Mouse (Mus musculus): ENCODE data around the gene Gm42715.

Gm42715 gene

DNA sequence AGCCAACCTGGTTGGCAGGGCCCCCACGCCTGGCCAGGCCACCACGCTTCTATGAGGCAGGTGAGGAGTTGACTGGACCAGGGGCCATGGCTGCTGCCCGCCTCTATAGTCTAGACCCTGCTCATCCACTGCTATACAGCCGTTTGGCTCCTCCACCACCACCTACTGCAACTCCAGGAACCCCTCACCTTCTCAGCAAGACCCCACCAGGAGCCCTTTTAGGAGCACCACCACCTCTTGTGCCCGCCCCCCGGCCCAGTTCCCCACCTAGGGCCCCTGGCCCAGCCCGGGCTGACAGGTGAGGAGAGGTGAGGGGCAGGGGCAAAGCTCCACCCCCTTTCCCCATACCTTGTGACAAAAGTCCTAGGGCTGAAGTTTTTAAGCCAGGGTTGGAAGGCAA, 29.4 kb upstream of the Gm42715 start:
- in situ Hi-C loops (cut with MboI; ENCODE audit: low pct_unique_long_range_greater_than_20kb in 1 of 2, low sequenced_read_pairs in 2 of 2, unreplicated experiment in 1 of 2) = loop anchor here in 1 of 2 experiments (5.0 kb wide), 1 partner anchor 43 kb away; the partner anchor contains the start of gene Zfp689

DNA sequence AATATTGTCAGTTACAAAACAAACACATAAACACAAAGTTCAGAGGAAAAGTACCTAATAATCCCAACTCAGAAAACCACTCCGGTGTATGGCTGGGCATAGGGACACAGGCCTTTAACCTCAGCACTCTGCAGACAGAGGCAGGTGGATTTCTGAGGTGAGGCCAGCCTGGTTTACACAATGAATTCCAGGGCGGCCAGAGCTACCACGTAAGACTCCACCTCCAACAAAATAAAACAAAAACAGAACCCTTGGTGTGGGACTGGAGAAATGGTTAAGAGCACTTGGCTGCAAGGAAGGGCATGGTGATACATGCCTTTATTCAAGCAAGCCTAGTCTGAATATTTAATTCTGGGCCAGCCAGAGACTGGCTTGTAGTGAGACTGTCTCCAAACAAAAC, 27.5 kb upstream of the Gm42715 start:
- in situ Hi-C loops (cut with MboI; ENCODE audit: low pct_unique_long_range_greater_than_20kb in 1 of 2, low sequenced_read_pairs in 2 of 2, unreplicated experiment in 1 of 2) = loop anchor here in 1 of 2 experiments (5.0 kb wide), 1 partner anchor 45 kb away; the partner anchor contains the start of gene Zfp689

DNA sequence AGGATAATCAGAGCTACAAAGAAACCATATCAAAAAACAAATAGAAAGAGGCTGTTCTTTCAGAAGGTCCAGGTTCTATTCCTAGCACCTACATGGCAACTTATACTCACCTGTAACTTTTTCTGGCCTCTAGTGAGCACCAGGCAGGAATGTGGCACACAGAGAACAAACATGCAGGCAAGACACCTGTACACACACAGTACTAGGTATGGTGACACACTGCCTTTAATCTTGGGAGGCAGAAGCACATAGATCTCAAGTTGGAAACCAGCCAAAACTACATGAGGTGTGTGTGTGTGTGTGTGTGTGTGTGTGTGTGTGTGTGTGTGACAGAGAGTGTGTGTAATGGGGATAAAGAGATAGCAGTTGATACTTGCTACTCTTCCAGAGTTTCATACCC, 24.7 kb upstream of the Gm42715 start:
- in situ Hi-C loops (cut with MboI; ENCODE audit: low pct_unique_long_range_greater_than_20kb in 1 of 2, low sequenced_read_pairs in 2 of 2, unreplicated experiment in 1 of 2) = loop anchor here in 1 of 2 experiments (5.0 kb wide), 1 partner anchor 47 kb away; the partner anchor contains the start of gene Zfp689

DNA sequence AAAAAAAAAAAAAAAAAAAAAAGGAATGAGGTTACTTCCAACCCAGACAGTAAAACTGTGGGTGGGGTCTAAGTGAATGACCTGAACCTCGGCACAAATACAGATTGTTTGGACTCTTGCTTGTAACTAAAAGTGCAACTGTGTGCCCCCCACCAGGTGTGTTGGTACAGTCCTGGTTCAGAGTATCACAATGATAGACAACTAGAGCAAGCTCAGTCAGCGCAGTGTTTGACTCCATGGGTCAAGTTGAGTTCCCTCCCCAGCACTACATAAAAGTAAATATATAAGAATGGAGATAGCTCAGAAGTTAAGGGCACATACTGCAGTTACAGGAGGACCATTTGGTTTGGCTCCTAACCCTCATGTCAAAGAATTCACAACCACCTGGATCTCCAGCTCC, 22.0 kb upstream of the Gm42715 start:
- in situ Hi-C loops (cut with MboI; ENCODE audit: low pct_unique_long_range_greater_than_20kb in 1 of 2, low sequenced_read_pairs in 2 of 2, unreplicated experiment in 1 of 2) = no loop called here

DNA sequence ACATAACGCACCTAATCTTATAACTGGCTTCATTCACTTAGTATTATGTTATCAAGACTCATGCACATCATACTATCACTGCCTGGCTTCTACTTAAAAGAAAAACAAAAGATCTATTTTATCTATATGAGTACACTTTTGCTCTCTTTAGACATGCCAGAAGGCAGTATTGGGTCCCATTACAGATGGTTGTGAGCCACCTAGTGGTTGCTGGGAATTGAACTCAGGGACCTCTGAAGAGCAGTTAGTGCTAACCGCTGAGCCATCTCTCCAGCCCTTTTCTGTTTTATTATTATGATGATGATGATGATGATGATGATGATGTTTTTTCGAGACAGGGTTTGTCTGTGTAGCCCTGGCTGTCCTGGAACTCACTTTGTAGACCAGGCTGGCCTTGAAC, 21.0 kb upstream of the Gm42715 start:
- in situ Hi-C loops (cut with MboI; ENCODE audit: low pct_unique_long_range_greater_than_20kb in 1 of 2, low sequenced_read_pairs in 2 of 2, unreplicated experiment in 1 of 2) = no loop called here

DNA sequence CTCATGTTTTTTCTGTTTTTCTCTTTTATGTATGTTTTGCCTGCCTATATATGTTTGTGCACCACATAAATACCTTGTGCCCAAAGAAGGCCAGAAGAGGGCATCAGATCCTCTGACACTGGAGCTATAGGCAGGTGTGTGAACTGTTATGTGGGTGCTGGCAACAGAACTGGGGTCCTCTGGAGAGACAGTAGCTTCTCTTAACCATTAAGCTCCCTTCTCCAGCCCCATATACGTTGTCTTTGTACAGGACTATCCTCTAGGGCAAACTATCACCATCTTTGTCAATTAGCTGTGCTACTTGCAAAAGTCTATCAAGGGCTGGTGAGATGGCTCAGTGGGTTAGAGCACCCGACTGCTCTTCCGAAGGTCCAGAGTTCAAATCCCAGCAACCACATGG, 11.1 kb upstream of the Gm42715 start:
- in situ Hi-C loops (cut with MboI; ENCODE audit: low pct_unique_long_range_greater_than_20kb in 1 of 2, low sequenced_read_pairs in 2 of 2, unreplicated experiment in 1 of 2) = loop anchor here in 1 of 2 experiments (10.0 kb wide), 1 partner anchor 63 kb away; the partner anchor contains the start of gene Zfp689

DNA sequence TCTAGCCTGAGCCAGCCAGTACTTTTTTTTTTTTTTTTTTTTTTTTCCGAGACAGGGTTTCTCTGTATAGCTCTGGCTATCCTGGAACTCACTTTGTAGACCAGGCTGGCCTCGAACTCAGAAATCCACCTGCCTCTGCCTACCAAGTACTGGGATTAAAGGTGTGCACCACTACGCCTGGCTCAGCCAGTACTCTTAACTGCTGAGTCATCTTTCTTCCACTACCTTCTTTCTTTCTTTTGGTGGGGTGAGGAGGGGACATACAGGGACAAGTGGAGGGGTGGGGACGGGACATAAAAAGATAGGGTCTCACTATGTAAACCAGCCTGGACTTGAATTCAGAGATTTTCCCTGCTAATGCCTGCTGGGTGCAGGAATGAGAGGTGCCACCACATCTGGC, 9.6 kb upstream of the Gm42715 start:
- in situ Hi-C loops (cut with MboI; ENCODE audit: low pct_unique_long_range_greater_than_20kb in 1 of 2, low sequenced_read_pairs in 2 of 2, unreplicated experiment in 1 of 2) = loop anchor here in 1 of 2 experiments (10.0 kb wide), 1 partner anchor 65 kb away; the partner anchor contains the start of gene Zfp689

DNA sequence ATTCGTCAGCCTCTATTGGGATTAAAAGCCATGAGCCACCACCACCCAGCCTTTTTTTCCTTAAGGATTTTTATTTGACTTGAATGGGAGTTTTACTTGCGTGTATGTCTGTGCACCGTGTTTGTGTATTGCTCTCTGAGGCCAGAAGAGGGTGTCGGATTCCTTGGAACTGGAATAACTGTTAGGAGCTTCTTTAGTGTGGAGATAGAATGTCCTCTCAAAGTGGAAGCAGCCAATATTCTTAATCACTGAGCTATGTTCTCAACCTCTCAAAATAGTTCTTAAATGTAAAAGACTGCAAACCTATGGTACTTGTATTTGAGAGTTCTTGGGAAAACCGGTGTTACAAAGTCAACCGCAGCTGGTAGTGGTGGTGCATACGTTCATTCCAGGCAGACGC, 8.1 kb upstream of the Gm42715 start:
- in situ Hi-C loops (cut with MboI; ENCODE audit: low pct_unique_long_range_greater_than_20kb in 1 of 2, low sequenced_read_pairs in 2 of 2, unreplicated experiment in 1 of 2) = no loop called here

DNA sequence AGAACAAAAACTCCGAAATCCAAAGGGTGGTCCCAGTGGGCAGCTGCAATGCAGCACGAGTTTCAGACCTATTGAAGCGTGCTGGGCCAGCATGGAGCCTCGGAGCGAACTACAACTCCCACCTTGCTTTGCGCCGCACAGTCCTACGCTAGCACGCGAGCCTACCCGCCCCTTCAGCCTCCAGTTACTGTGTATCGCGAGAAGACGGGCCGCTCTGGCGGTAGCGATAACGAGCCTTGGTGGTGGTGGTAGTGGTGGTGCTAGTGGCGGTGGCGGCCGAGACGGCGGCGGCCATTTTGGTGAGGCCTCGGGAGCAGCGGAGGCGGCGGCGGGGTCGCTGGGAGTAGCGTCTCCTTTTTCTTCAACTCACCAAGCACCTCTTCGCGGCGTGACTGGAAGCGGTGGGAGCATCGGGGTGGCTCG, 7.6 kb upstream of the Gm42715 start, which contains the start of gene Srcap:
Srcap (plus strand) TSS at position 176 of the 423 bp plus-strand sequence.
- in situ Hi-C loops (cut with MboI; ENCODE audit: low pct_unique_long_range_greater_than_20kb in 1 of 2, low sequenced_read_pairs in 2 of 2, unreplicated experiment in 1 of 2) = no loop called here

DNA sequence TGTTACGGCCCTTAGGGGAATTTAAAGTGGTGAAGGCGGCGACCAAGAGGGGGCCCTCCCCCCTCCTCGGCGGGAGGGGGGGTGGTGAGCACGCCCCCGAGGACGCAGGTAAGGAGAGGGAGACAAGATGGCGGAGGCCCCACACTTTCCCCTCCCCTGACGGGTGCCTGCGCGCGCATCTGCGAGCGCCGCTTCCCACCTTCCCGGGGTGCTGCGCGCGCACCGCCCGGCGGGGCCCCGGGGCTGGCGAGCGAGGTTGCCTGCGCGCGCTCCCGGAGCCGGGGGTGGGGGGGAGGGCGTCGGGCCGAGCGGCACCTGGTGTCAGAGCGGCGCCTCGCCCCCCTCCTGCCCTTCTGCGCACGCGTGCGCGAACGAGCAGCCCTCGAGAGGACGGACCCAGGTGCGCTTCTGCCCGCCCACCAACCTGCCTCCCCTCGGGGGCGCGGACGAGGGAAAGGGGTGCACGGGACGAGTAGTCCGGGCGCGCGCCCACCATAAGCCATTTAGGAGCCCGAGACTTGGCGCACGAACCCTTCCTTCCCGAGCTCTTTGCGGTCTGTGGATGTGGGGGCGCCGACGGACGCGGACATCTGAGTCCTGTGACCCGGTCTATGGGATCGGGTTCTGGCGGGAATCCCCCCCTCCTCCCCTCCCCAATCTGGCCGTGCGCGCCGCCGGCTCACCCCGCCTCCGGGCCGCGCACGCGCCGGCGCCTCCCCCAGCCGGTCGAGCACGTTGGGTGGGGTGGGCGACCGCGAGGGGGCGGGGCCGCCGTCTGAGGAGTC, 7.0 kb upstream of the Gm42715 start:
- in situ Hi-C loops (cut with MboI; ENCODE audit: low pct_unique_long_range_greater_than_20kb in 1 of 2, low sequenced_read_pairs in 2 of 2, unreplicated experiment in 1 of 2) = no loop called here

DNA sequence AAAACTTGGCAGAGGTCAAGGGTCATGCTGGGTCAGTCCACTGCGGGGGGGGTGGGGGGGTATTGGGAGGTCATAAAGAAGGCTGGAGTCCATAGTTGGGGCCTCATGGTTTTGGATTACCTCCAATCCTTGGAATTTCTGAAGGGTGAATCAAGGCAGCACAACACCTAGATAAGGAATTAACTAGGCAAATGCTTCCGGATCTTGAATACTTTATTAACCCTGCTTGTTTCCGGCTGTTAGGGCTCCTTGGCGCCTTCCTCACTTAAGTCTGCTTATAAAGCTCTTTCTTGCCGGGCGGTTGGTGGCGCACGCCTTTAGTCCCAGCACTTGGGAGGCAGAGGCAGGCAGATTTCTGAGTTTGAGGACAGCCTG, 6.4 kb upstream of the Gm42715 start:
- in situ Hi-C loops (cut with MboI; ENCODE audit: low pct_unique_long_range_greater_than_20kb in 1 of 2, low sequenced_read_pairs in 2 of 2, unreplicated experiment in 1 of 2) = no loop called here

DNA sequence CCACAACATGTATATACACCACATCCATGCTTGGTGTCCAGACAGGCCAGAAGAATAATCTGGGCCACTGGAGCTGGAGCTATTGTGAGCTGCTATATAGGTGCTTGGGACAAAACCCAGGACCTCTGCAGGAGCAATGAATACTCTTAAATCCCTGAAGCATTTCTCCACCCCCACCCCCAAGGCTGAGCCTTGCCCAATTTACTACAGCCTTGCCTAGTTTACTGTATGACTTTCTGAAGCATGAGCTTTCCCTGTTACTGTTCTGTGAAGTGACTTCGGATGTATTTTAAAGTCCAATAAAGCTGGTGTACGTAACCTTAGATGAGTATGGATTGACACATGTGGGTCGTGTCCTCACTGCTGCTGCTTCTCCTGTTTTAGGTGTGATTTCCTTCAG, 5.6 kb upstream of the Gm42715 start:
- in situ Hi-C loops (cut with MboI; ENCODE audit: low pct_unique_long_range_greater_than_20kb in 1 of 2, low sequenced_read_pairs in 2 of 2, unreplicated experiment in 1 of 2) = no loop called here

DNA sequence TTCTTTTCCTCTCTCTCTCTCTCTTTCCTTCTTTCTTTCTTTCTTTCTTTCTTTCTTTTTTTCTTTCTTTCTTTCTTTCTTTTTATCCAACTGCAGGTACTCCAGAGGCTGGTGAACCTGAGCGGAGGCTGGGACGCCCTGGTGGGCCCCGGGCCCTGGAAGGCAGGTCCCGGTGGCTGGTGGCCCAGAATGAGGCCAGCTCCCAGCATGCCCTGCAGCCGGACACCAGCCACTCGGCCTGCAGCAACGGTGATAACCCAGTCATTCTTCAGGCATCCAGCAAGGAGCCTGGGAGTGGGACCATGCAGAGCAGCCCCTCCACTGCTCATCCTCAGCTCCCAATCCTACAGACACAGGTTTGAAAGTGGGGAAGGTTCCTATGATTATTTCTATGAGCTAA, 3.5 kb upstream of the Gm42715 start:
- in situ Hi-C loops (cut with MboI; ENCODE audit: low pct_unique_long_range_greater_than_20kb in 1 of 2, low sequenced_read_pairs in 2 of 2, unreplicated experiment in 1 of 2) = loop anchor here in 1 of 2 experiments (5.0 kb wide), 1 partner anchor 36 kb away; no protein-coding TSS in a partner anchor

DNA sequence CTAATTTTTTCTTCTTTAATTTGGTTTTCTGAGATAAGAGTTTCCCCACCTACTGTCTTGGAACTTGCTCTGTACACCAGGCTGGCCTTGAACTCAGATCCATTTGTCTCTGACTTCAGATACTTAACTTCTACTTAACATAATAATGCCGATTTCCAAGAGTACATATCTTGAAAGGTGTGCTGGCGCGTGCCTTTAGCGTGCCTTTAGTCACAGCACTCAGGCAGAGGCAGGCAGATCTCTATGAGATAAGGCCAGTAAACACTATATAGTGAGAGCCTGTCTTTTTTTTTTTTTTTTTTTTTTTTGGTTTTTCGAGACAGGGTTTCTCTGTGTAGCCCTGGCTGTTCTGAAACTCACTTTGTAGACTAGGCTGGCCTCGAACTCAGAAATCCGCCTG, 3.0 kb upstream of the Gm42715 start:
- in situ Hi-C loops (cut with MboI; ENCODE audit: low pct_unique_long_range_greater_than_20kb in 1 of 2, low sequenced_read_pairs in 2 of 2, unreplicated experiment in 1 of 2) = loop anchor here in 1 of 2 experiments (5.0 kb wide), 1 partner anchor 36 kb away; no protein-coding TSS in a partner anchor

DNA sequence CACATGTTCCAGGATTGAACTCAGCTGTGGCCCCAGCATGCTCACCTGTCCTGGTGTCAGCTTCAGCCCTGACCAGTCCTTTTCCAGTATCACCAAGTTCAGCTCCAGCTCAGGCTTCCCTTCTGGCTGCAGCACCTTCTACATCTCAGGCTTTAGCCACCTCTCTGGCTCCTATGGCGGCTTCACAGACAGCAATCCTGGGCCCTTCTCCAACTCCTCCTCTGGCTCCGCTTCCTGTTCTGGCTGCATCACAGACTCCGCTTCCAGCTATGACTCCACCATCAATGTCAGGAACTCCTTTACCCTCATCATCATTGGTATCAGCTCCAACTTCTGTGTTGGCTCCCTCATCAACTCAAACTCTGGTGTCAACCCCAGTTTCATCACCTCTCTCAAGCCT, 22.3 kb downstream of the Gm42715 start:
- in situ Hi-C loops (cut with MboI; ENCODE audit: low pct_unique_long_range_greater_than_20kb in 1 of 2, low sequenced_read_pairs in 2 of 2, unreplicated experiment in 1 of 2) = no loop called here

DNA sequence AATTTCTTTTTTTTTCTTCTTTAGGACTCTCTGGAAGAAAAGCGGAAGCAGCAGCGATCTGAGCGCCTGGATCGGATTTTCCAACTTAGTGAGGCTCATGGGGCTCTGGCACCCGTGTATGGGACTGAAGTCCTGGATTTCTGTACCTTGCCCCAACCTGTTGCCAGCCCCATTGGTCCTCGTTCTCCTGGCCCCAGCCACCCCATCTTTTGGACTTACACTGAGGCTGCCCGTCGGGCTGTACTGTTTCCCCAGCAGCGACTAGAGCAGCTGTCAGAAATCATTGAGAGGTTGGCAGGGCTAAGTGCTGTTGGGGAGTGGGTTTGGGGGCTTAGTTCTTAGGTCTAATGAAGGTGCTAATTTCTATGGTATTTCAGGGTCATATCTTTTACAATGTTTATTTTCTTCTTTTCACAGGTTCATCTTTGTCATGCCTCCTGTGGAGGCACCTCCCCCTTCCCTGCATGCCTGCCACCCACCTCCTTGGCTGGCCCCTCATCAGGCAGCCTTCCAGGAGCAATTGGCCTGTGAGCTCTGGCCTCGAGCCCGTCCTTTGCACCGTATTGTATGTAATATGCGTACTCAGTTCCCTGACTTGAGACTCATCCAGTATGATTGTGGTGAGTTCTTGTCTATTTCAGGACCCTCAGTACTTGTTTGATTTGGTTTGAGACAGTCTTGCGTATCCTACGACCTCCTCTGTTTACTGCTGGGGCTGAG, 29.9 kb downstream of the Gm42715 start:
- in situ Hi-C loops (cut with MboI; ENCODE audit: low pct_unique_long_range_greater_than_20kb in 1 of 2, low sequenced_read_pairs in 2 of 2, unreplicated experiment in 1 of 2) = no loop called here

DNA sequence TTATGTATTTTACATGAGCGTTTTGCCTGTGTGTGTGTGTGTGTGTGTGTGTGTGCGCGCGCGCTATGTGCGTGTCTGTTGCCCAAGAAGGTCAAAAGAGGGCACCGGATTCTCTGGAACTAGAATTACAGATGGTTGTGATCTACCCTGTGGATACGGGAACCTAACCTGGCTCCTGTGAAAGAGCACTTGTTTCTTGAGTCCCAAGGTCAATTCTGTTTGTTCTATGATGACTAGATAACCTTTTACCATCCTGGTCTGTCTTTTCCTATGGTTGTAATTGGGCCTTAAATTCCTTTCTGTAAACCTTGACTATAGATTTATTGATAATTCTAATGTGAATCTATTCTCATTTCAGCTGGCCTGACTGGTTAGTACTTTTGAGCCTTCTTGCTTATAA, 32.2 kb downstream of the Gm42715 start:
- in situ Hi-C loops (cut with MboI; ENCODE audit: low pct_unique_long_range_greater_than_20kb in 1 of 2, low sequenced_read_pairs in 2 of 2, unreplicated experiment in 1 of 2) = loop anchor here in 1 of 2 experiments (5.0 kb wide), 1 partner anchor 34 kb away; the partner anchor contains the start of gene Gm42715

DNA sequence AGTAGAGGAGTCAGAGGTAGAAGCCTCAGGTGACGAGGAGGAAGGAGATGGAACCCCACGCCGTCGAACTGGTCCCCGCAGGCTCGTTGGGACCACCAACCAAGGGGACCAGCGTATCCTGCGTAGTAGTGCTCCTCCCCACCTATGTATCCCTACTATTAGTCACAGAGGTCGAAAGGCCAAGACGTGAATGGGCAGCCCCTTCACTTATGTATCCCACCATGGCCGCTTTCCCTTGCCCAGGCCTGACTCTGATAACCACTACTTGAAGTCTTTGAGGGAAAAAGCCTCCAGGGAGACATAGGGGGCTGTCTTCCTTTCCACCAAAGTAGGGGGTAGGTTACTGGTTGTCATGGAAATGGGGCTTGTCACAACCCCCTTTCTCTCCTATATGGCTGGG, 41.2 kb downstream of the Gm42715 start:
- in situ Hi-C loops (cut with MboI; ENCODE audit: low pct_unique_long_range_greater_than_20kb in 1 of 2, low sequenced_read_pairs in 2 of 2, unreplicated experiment in 1 of 2) = loop anchor here in 1 of 2 experiments (5.0 kb wide), 1 partner anchor 33 kb away; no protein-coding TSS in a partner anchor

DNA sequence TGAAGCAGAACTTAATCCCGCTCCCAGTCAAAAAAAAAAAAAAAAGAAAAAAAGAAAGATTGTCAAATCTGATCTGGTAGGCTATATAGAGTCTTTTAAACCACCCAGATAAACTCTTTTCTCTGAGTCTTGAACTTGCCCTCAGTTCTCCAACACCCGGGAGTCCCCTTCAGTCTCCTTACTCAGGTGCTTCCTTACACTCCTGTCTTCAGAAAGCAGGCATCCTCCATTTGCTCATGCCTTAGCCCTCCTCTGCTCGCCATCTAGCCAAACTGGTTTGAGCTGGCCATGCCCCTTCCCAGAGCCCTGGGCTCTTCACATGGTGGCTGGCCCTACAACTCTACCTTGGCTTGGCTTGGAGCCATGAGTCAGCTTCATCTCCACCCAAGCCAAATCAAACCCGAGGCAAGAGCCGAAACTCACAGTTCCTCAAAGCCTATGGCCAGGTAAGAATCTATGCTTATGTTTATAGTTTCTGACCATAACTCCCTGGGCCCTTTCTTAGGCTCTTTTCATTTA, 42.0 kb downstream of the Gm42715 start, which contains the start of gene Tmem265:
Tmem265 (plus strand) TSS at position 51 of the 519 bp plus-strand sequence.
- in situ Hi-C loops (cut with MboI; ENCODE audit: low pct_unique_long_range_greater_than_20kb in 1 of 2, low sequenced_read_pairs in 2 of 2, unreplicated experiment in 1 of 2) = loop anchor here in 1 of 2 experiments (5.0 kb wide), 1 partner anchor 34 kb away; no protein-coding TSS in a partner anchor
